Mouse (Mus musculus) heart, adult 2 months (tissue): ENCODE data around the gene Ezr.

ENCODE experiments used
- EP300 ChIP-seq: fragments of 200-500 bp; IDR thresholded peaks from 2 replicates; pipeline ENCODE4 v1.6.1; 2011; ENCODE audit warnings: low read depth, low read length, control low read depth; ENCODE audit not compliant: insufficient read depth
- POLR2A ChIP-seq: fragments of 200-500 bp; IDR thresholded peaks from 2 replicates; pipeline ENCODE4 v1.6.1; 2011; ENCODE audit warnings: mild to moderate bottlenecking, low read depth, low read length, control low read depth; ENCODE audit not compliant: insufficient read depth

- TF ChIP-seq EP300: no peak
- no peak for TF ChIP-seq POLR2A
Observed at GRCm38 (mm10) chr17:6767771-6768170, 14.8 kb downstream of the Ezr start.
